Mouse (Mus musculus) kidney, embryonic 16.5 days (tissue): ENCODE data around the gene Senp6. TPM values are rescaled to one million over a fixed set of nuclear protein-coding genes. Genes with fewer than 3 reads are reported as not detected.
"Not testable (repeated sequence)": the region's sequence is repeated elsewhere in the genome, so short reads cannot be mapped to it uniquely, and the experiment has no call there.

ENCODE experiments used
- ATAC-seq: fragments of 200-750 bp; cut with Nextera tagmentation; 2 replicates; pipeline ENCODE4 v1.8.0; 2017; ENCODE audit warnings: moderate TSS enrichment; ENCODE audit not compliant: low FRiP score, low TSS enrichment
- H3K27ac ChIP-seq: fragments of 300-500 bp; sonication (generic); 2 replicates; pipeline ENCODE4 v1.5.1; 2014; ENCODE audit warnings: low read length
- H3K27me3 ChIP-seq: fragments of 300-500 bp; sonication (generic); 2 replicates; pipeline ENCODE4 v1.6.1; 2014; ENCODE audit warnings: low read length, control low read depth, mixed read lengths; ENCODE audit not compliant: insufficient read depth
- H3K36me3 ChIP-seq: fragments of 300-500 bp; sonication (generic); 2 replicates; pipeline ENCODE4 v1.6.1; 2014; ENCODE audit warnings: low read length, control low read depth, mixed read lengths; ENCODE audit not compliant: insufficient read depth
- H3K4me1 ChIP-seq: fragments of 300-500 bp; sonication (generic); 2 replicates; pipeline ENCODE4 v1.6.1; 2014; ENCODE audit warnings: low read length, control low read depth, mixed read lengths; ENCODE audit not compliant: insufficient read depth
- H3K4me2 ChIP-seq: fragments of 300-500 bp; sonication (generic); replicated peaks from 2 replicates; pipeline ENCODE4 v1.6.1; 2014; ENCODE audit warnings: low read depth, low read length
- H3K4me3 ChIP-seq: fragments of 300-500 bp; sonication (generic); 2 replicates; pipeline ENCODE4 v1.5.1; 2014; ENCODE audit warnings: mild to moderate bottlenecking, low read length
- H3K9ac ChIP-seq: fragments of 300-500 bp; sonication (generic); replicated peaks from 2 replicates; pipeline ENCODE4 v1.6.1; 2014; ENCODE audit warnings: low read length
- H3K9me3 ChIP-seq: fragments of 300-500 bp; sonication (generic); 2 replicates; pipeline ENCODE4 v1.6.1; 2016; ENCODE audit warnings: low read length, control low read depth
- WGBS: fragments of 180-500 bp; shearing (Covaris S2); extraction: QIAGEN DNeasy Blood & Tissue Kit; methylation state at CpG from one replicate; pipeline ENCODE4 v1.1.7; 2014; 5-methylcytosine and 5-hydroxymethylcytosine counted together
- polyA plus RNA-seq: library from polyadenylated mRNA; unstranded; fragments of >200 nt; fragmentation: Nextera tagmentation; extraction: Ambion mirVana; gene quantifications from 2 replicates; pipeline ENCODE4 v1.2.1, GENCODE M21; 2015

The Senp6 gene
- polyA plus RNA-seq, 1 experiment from 2014 or later, result 44.6 TPM

GRCm38 (mm10) chr9:80071616-80072015, 4.9 kb downstream of the Senp6 start:
- Histone ChIP-seq H3K27me3 (no peaks in the 10 kb centered on the region), H3K4me2 (no peak overlapping the region), H3K36me3 (no peaks in the 10 kb centered on the region), H3K27ac (no peak overlapping the region), H3K4me1 (peaks cover 51% of the 10 kb centered on the region), H3K9me3 (no peaks in the 10 kb centered on the region), H3K4me3 (no peak overlapping the region), H3K9ac (no peak overlapping the region)
- WGBS, result 48% methylated on average over 3 of the region's 3 CpGs
- ATAC-seq, result no peak

GRCm38 (mm10) chr9:80074067-80074466, 7.4 kb downstream of the Senp6 start:
- Histone ChIP-seq H3K27ac (no peak overlapping the region), H3K4me1 (peaks cover 51% of the 10 kb centered on the region), H3K9ac (no peak overlapping the region), H3K4me3 (no peak overlapping the region), H3K36me3 (no peaks in the 10 kb centered on the region), H3K27me3 (no peaks in the 10 kb centered on the region), H3K9me3 (peaks cover 2% of the 10 kb centered on the region; the same call in 1 of the 2 replicates), H3K4me2 (no peak overlapping the region)
- ATAC-seq, result no peak
- 87% methylated on average over 1 of the region's 1 CpGs for WGBS

- H3K36me3 ChIP-seq, result no peaks in the 10 kb centered on the region
- H3K4me2 ChIP-seq, result no peak overlapping the region
- no peak for ATAC-seq
- peaks cover 44% of the 10 kb centered on the region for H3K4me1 ChIP-seq
- H3K27me3 ChIP-seq, result no peaks in the 10 kb centered on the region
- no peak overlapping the region for H3K27ac ChIP-seq
- no peak overlapping the region for H3K4me3 ChIP-seq
- H3K9ac ChIP-seq, result no peak overlapping the region
- H3K9me3 ChIP-seq, result peaks cover 6% of the 10 kb centered on the region; the same call in 1 of the 2 replicates
Measured at GRCm38 (mm10) chr9:80074949-80075348, 8.2 kb downstream of the Senp6 start.

- Histone ChIP-seq H3K9me3 (peaks cover 6% of the 10 kb centered on the region; the same call in 1 of the 2 replicates), H3K4me2 (no peak overlapping the region), H3K27me3 (no peaks in the 10 kb centered on the region), H3K9ac (no peak overlapping the region), H3K4me1 (peaks cover 41% of the 10 kb centered on the region), H3K36me3 (peaks cover 5% of the 10 kb centered on the region; the same call in 1 of the 2 replicates), H3K4me3 (no peak overlapping the region), H3K27ac (no peak overlapping the region)
- 74% methylated on average over 1 of the region's 1 CpGs for WGBS
- ATAC-seq, result no peak
Measured at GRCm38 (mm10) chr9:80080941-80081340, 14.2 kb downstream of the Senp6 start.

GRCm38 (mm10) chr9:80084429-80085092, 17.9 kb downstream of the Senp6 start:
- Histone ChIP-seq H3K9me3 (no peaks in the 10 kb centered on the region), H3K4me2 (no peak overlapping the region), H3K36me3 (peaks cover 5% of the 10 kb centered on the region; the same call in 1 of the 2 replicates), H3K27ac (peak overlapping the region; percentile 61; the same call in 1 of the 2 replicates), H3K27me3 (no peaks in the 10 kb centered on the region), H3K4me3 (no peak overlapping the region), H3K9ac (no peak overlapping the region), H3K4me1 (peaks cover 44% of the 10 kb centered on the region)
- ATAC-seq, result peak; percentile 60
- 53% methylated on average over 10 of the region's 10 CpGs for WGBS

GRCm38 (mm10) chr9:80085665-80086064, 19.0 kb downstream of the Senp6 start:
- WGBS, result 46% methylated on average over 2 of the region's 2 CpGs
- no peak overlapping the region for H3K9ac ChIP-seq
- H3K36me3 ChIP-seq, result peaks cover 5% of the 10 kb centered on the region; the same call in 1 of the 2 replicates
- no peaks in the 10 kb centered on the region for H3K9me3 ChIP-seq
- no peak for ATAC-seq
- no peak overlapping the region for H3K4me3 ChIP-seq
- H3K27me3 ChIP-seq, result no peaks in the 10 kb centered on the region
- no peak overlapping the region for H3K4me2 ChIP-seq
- peak overlapping the region; percentile 61 for H3K27ac ChIP-seq
- peaks cover 45% of the 10 kb centered on the region for H3K4me1 ChIP-seq

GRCm38 (mm10) chr9:80086272-80086966, 19.7 kb downstream of the Senp6 start:
- not testable (repeated sequence) for H3K9me3 ChIP-seq, H3K27me3 ChIP-seq, H3K27ac ChIP-seq, ATAC-seq, H3K36me3 ChIP-seq, H3K4me3 ChIP-seq, H3K9ac ChIP-seq, H3K4me2 ChIP-seq
- WGBS, result 79% methylated on average over 5 of the region's 6 CpGs
- peaks cover 39% of the 10 kb centered on the region for H3K4me1 ChIP-seq

GRCm38 (mm10) chr9:80089409-80089808, 22.7 kb downstream of the Senp6 start:
- no peaks in the 10 kb centered on the region for H3K9me3 ChIP-seq
- peaks cover 28% of the 10 kb centered on the region for H3K4me1 ChIP-seq
- H3K36me3 ChIP-seq, result 0 out of 2 replicates have a peak, but pooled peaks cover 1% of the 10 kb centered on the region
- ATAC-seq, result 0 out of 2 replicates have a peak, but pooled peaks have one; percentile 39
- 38% methylated on average over 3 of the region's 3 CpGs for WGBS
- no peak overlapping the region for H3K27ac ChIP-seq
- H3K4me3 ChIP-seq, result no peak overlapping the region
- H3K9ac ChIP-seq, result no peak overlapping the region
- H3K27me3 ChIP-seq, result no peaks in the 10 kb centered on the region
- 0 out of 2 replicates have a peak overlapping the region, but pooled peaks have one; percentile 18 for H3K4me2 ChIP-seq

GRCm38 (mm10) chr9:80096325-80096724, 29.6 kb downstream of the Senp6 start:
- no peaks in the 10 kb centered on the region for H3K9me3 ChIP-seq
- H3K4me1 ChIP-seq, result no peaks in the 10 kb centered on the region
- no peak overlapping the region for H3K27ac ChIP-seq
- H3K4me2 ChIP-seq, result no peak overlapping the region
- no peak for ATAC-seq
- WGBS, result 65% methylated on average over 3 of the region's 3 CpGs
- 0 out of 2 replicates have a peak, but pooled peaks cover 8% of the 10 kb centered on the region for H3K36me3 ChIP-seq
- no peak overlapping the region for H3K9ac ChIP-seq
- no peaks in the 10 kb centered on the region for H3K27me3 ChIP-seq
- no peak overlapping the region for H3K4me3 ChIP-seq
